Mouse (Mus musculus) bone marrow, adult 2 months (tissue): ENCODE results near the gene Hoxb7.

Source experiments
- CTCF ChIP-seq: fragments of 200-500 bp; IDR thresholded peaks from 2 replicates; pipeline ENCODE4 v1.5.1; 2011; ENCODE audit warnings: low read length, control low read depth; ENCODE audit not compliant: control insufficient read depth, insufficient read depth
- POLR2A ChIP-seq: fragments of 200-500 bp; IDR thresholded peaks from 2 replicates; pipeline ENCODE4 v1.6.1; 2011; ENCODE audit warnings: low read depth, mild to moderate bottlenecking, control low read depth, low read length, borderline replicate concordance; ENCODE audit not compliant: control insufficient read depth

DNA sequence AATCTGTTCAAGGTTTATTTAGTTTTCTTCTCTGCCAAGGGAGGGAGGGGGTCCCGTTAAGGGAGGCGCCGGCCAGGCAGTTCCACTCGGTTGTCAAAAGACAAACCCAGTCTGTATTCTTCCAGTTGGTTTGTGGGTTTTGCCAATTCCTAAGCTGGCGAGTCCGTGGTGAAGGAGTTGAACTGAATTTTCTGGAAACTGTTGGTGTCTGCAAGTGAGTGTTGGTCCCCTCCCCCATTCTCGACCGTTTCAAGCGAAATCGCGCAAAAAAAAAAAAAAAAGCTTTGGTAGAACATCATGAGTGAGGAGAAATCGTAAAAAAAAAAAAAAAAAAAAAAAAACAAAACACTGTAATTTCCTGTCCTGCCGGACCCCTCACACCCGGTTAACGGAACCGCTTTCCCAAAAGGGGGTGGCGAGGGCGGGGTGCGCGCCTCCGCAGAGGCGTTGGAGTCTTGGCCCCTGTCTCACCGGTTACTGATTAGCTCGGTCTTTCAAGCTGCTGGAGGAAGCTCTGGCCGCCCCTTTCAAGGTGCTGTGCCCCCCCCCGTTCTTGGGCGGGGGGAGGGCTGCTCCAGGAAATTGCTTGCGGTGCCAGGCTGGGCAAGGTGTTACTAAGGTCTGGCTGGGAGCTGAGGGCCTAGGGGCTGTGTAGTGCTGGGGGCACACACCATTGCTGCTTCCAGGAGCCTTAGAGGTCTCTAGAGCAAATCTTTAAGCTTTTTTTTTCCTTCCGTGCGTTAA lies 8.8 kb downstream of the Hoxb7 start:
- TF ChIP-seq POLR2A (no peak), CTCF (no peak)
